Mouse (Mus musculus): ENCODE data around the gene Epha2. TPM values are rescaled to one million over a fixed set of nuclear protein-coding genes. Genes with fewer than 3 reads are reported as not detected.

The Epha2 gene
- polyA plus RNA-seq, 1 experiment from 2014 or later: 4.7 TPM

GRCm38 (mm10) chr4:141317914-141318313 lies 16.9 kb downstream of the Epha2 start:
- 90% methylated on average over 7 of the region's 7 CpGs for WGBS
- peaks cover 21% of the 10 kb centered on the region for H3K36me3 ChIP-seq
- H3K27me3 ChIP-seq: no peaks in the 10 kb centered on the region
- H3K9me3 ChIP-seq: no peaks in the 10 kb centered on the region
- no peak overlapping the region for H3K27ac ChIP-seq
- no peak overlapping the region for H3K4me2 ChIP-seq (replicated peaks)
- no peak overlapping the region for H3K9ac ChIP-seq (replicated peaks)
- ATAC-seq: no peak
- peaks cover 14% of the 10 kb centered on the region for H3K4me1 ChIP-seq (replicated peaks)
- H3K4me3 ChIP-seq (replicated peaks): no peak overlapping the region

- no peaks in the 10 kb centered on the region for H3K9me3 ChIP-seq
These were observed 21.5 kb downstream of the Epha2 start for GRCm38 (mm10) chr4:141322526-141322925.

DNA sequence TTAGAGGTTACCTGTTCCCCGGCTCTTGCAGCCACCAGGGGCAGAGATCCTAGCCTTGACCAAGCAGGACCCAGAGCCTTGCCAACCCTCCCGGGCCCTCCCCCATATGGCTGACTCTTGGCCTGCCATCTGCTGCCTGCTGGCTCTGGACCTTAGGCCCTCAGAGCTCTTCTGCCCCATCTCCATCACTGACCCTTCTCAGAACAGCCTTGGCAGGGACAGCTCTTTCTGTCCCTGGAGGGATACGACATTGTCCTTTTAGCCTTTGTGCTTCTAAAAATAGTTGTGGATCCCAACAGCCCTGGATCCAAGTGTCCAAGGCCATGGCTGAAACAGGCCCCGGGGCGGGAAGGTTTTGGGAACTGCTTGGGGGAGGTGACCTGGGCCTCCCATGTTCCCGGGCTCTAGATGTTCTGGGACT lies 23.7 kb downstream of the Epha2 start:
- ATAC-seq: no peak
- no peak overlapping the region for H3K9ac ChIP-seq (replicated peaks)
- no peak overlapping the region for H3K27ac ChIP-seq
- no peaks in the 10 kb centered on the region for H3K9me3 ChIP-seq
- no peak overlapping the region for H3K4me3 ChIP-seq (replicated peaks)
- H3K4me1 ChIP-seq (replicated peaks): no peaks in the 10 kb centered on the region
- H3K36me3 ChIP-seq: peaks cover 19% of the 10 kb centered on the region
- 90% methylated on average over 6 of the region's 6 CpGs for WGBS
- H3K27me3 ChIP-seq: no peaks in the 10 kb centered on the region
- H3K4me2 ChIP-seq (replicated peaks): no peak overlapping the region

More at GRCm38 (mm10) chr4:141322526-141322925, 21.5 kb downstream of the Epha2 start:
- ATAC-seq: no peak
- WGBS: 90% methylated on average over 11 of the region's 11 CpGs
- Histone ChIP-seq H3K36me3 (peaks cover 25% of the 10 kb centered on the region), H3K27me3 (no peaks in the 10 kb centered on the region), H3K27ac (no peak overlapping the region), H3K4me1 (replicated peaks) (no peaks in the 10 kb centered on the region), H3K9ac (replicated peaks) (no peak overlapping the region), H3K4me3 (replicated peaks) (no peak overlapping the region), H3K4me2 (replicated peaks) (no peak overlapping the region)

GRCm38 (mm10) chr4:141325636-141326035 lies 24.6 kb downstream of the Epha2 start:
- Histone ChIP-seq H3K36me3 (peaks cover 19% of the 10 kb centered on the region), H3K4me2 (replicated peaks) (no peak overlapping the region), H3K27me3 (no peaks in the 10 kb centered on the region), H3K27ac (no peak overlapping the region), H3K9ac (replicated peaks) (0 out of 2 replicates have a peak overlapping the region, but pooled peaks have one; percentile 19), H3K9me3 (no peaks in the 10 kb centered on the region), H3K4me3 (replicated peaks) (no peak overlapping the region), H3K4me1 (replicated peaks) (no peaks in the 10 kb centered on the region)
- 80% methylated on average over 15 of the region's 15 CpGs for WGBS
- no peak for ATAC-seq

DNA sequence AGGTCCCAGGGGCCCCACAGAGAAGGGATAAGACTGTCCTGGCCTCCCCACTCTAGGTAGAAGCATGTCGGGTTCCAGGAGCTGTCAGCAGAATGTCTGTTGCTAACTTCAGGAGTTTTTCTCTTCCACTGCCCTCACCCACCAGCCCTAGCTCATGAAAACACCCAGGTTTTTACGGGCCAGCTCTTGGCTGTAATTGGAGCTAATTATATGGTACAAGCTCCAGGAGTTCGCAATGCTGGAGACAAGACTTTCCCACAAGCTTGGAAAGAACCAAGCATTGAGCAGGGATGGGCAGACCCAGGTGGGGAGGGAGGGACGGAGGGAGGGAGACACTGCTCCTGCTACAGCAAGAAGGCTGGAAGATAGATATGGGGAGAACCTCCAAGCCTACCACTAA lies 26.0 kb downstream of the Epha2 start:
- H3K9me3 ChIP-seq: no peaks in the 10 kb centered on the region
- no peak overlapping the region for H3K4me2 ChIP-seq (replicated peaks)
- H3K9ac ChIP-seq (replicated peaks): no peak overlapping the region
- H3K36me3 ChIP-seq: peaks cover 12% of the 10 kb centered on the region
- no peak for ATAC-seq
- H3K27ac ChIP-seq: no peak overlapping the region
- no peaks in the 10 kb centered on the region for H3K27me3 ChIP-seq
- no peaks in the 10 kb centered on the region for H3K4me1 ChIP-seq (replicated peaks)
- H3K4me3 ChIP-seq (replicated peaks): no peak overlapping the region
- WGBS: 79% methylated on average over 4 of the region's 4 CpGs

GRCm38 (mm10) chr4:141328742-141329141 lies 27.7 kb downstream of the Epha2 start:
- Histone ChIP-seq H3K27me3 (no peaks in the 10 kb centered on the region), H3K9me3 (no peaks in the 10 kb centered on the region), H3K9ac (replicated peaks) (no peak overlapping the region), H3K4me3 (replicated peaks) (no peak overlapping the region), H3K4me1 (replicated peaks) (0 out of 2 replicates have a peak, but pooled peaks cover 4% of the 10 kb centered on the region), H3K4me2 (replicated peaks) (no peak overlapping the region), H3K27ac (no peak overlapping the region), H3K36me3 (peaks cover 7% of the 10 kb centered on the region; the same call in 1 of the 2 replicates)
- WGBS: 88% methylated on average over 9 of the region's 9 CpGs
- ATAC-seq: no peak

DNA sequence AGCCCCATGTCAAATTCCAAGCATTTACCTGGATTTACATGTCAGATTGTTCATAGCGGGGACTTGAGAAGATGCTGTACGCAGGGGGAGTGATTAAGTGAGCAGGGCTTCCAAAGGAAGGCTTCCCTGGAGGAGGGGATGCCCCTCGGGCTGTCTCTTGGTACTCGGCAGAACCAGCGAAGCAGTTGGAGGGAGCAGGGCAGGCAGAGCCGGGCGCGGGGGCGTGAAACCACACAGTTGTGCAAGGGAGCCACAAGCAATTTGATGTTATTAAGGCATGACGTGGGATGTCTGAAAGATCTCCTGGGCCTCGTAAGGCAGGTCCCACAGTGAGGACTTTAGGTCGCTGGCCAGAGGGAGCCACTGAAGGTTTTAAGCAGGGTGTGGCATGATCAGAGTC lies 28.9 kb downstream of the Epha2 start:
- Histone ChIP-seq H3K9me3 (no peaks in the 10 kb centered on the region), H3K27me3 (no peaks in the 10 kb centered on the region), H3K4me2 (replicated peaks) (no peak overlapping the region), H3K36me3 (no peaks in the 10 kb centered on the region), H3K4me3 (replicated peaks) (no peak overlapping the region), H3K27ac (no peak overlapping the region), H3K4me1 (replicated peaks) (peaks cover 11% of the 10 kb centered on the region), H3K9ac (replicated peaks) (no peak overlapping the region)
- ATAC-seq: no peak
- WGBS: 77% methylated on average over 12 of the region's 12 CpGs

- H3K9me3 ChIP-seq: no peaks in the 10 kb centered on the region
- 97% methylated on average over 2 of the region's 2 CpGs for WGBS
- no peak overlapping the region for H3K27ac ChIP-seq
- ATAC-seq: no peak
- peaks cover 25% of the 10 kb centered on the region for H3K4me1 ChIP-seq (replicated peaks)
- H3K36me3 ChIP-seq: no peaks in the 10 kb centered on the region
- H3K27me3 ChIP-seq: no peaks in the 10 kb centered on the region
- H3K9ac ChIP-seq (replicated peaks): no peak overlapping the region
- no peak overlapping the region for H3K4me3 ChIP-seq (replicated peaks)
- no peak overlapping the region for H3K4me2 ChIP-seq (replicated peaks)
These were observed 30.4 kb downstream of the Epha2 start for GRCm38 (mm10) chr4:141331446-141331845.

GRCm38 (mm10) chr4:141332258-141332657 lies 31.2 kb downstream of the Epha2 start:
- H3K27me3 ChIP-seq: no peaks in the 10 kb centered on the region
- H3K9me3 ChIP-seq: no peaks in the 10 kb centered on the region
- no peak overlapping the region for H3K4me3 ChIP-seq (replicated peaks)
- no peaks in the 10 kb centered on the region for H3K36me3 ChIP-seq
- no peak overlapping the region for H3K9ac ChIP-seq (replicated peaks)
- peaks cover 25% of the 10 kb centered on the region for H3K4me1 ChIP-seq (replicated peaks)
- no peak overlapping the region for H3K27ac ChIP-seq
- WGBS: 86% methylated on average over 7 of the region's 7 CpGs
- no peak overlapping the region for H3K4me2 ChIP-seq (replicated peaks)
- ATAC-seq: no peak

- Histone ChIP-seq H3K27ac (peak overlapping the region; percentile 79), H3K27me3 (no peaks in the 10 kb centered on the region), H3K9me3 (no peaks in the 10 kb centered on the region), H3K9ac (replicated peaks) (no peak overlapping the region), H3K4me3 (replicated peaks) (no peak overlapping the region), H3K4me2 (replicated peaks) (no peak overlapping the region), H3K36me3 (no peaks in the 10 kb centered on the region), H3K4me1 (replicated peaks) (peaks cover 46% of the 10 kb centered on the region)
- peak; percentile 51 for ATAC-seq
- 28% methylated on average over 5 of the region's 5 CpGs for WGBS
These were observed 33.7 kb downstream of the Epha2 start for GRCm38 (mm10) chr4:141334695-141335094.

DNA sequence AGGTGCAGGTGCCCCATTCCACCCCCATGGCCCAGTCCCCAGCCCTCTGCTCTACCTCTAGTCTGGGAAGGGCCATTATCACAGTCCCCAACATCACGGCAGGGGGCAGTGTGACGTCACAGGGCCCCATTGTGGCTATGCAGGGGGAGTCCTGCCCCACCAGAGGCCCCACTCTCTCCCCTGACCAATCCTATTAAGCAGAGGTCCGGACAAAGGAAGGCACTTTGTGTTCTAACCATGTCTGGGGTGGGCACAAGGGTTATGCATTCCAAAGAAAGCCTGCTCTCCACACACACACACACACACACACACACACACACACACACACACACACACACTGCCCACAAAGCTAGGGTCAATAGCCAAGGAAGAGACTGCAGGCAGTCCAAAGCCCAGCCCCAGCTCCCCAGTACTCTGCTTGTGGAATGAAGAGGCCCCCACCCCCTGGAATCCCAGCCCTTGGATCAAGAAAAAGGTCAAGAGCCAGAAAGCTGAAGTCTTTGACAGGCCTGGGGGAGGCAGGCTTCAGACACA lies 34.3 kb downstream of the Epha2 start:
- 2% methylated on average over 3 of the region's 3 CpGs for WGBS
- ATAC-seq: peak; percentile 93

DNA sequence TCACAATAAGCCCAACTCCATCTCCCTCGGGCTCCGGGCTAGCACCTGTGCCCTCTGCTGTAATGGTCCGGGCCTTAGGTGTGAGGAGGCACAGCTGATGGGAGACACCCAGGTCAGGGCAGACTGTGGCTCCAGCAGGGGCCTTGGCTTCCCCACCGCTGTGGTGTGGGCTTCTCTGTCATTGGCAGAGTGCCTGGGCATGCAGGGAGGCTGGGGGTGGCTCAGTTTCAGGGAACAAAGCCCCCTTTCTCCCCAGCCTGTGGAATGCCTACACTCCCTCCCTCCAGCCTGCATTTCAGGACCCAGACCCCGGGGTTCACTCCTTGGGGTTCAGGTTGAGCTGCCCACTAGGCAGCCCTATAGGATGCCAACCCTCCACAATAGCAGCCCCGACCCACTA lies 35.2 kb downstream of the Epha2 start:
- Histone ChIP-seq H3K9me3 (no peaks in the 10 kb centered on the region), H3K4me2 (replicated peaks) (no peak overlapping the region), H3K27ac (peak overlapping the region; percentile 79), H3K4me3 (replicated peaks) (no peak overlapping the region), H3K9ac (replicated peaks) (no peak overlapping the region), H3K4me1 (replicated peaks) (peaks cover 46% of the 10 kb centered on the region), H3K36me3 (no peaks in the 10 kb centered on the region), H3K27me3 (0 out of 2 replicates have a peak, but pooled peaks cover 6% of the 10 kb centered on the region)
- no peak for ATAC-seq
- WGBS: 54% methylated on average over 6 of the region's 6 CpGs

More for the DNA sequence above, 34.3 kb downstream of the Epha2 start:
- H3K4me1 ChIP-seq (replicated peaks): peaks cover 46% of the 10 kb centered on the region
- no peak overlapping the region for H3K4me2 ChIP-seq (replicated peaks)
- H3K4me3 ChIP-seq (replicated peaks): no peak overlapping the region
- 0 out of 2 replicates have a peak, but pooled peaks cover 4% of the 10 kb centered on the region for H3K27me3 ChIP-seq
- H3K27ac ChIP-seq: peak overlapping the region; percentile 79
- no peak overlapping the region for H3K9ac ChIP-seq (replicated peaks)
- H3K36me3 ChIP-seq: no peaks in the 10 kb centered on the region
- H3K9me3 ChIP-seq: no peaks in the 10 kb centered on the region

- no peak overlapping the region for H3K4me3 ChIP-seq (replicated peaks)
- H3K4me2 ChIP-seq (replicated peaks): no peak overlapping the region
- no peak for ATAC-seq
- H3K9me3 ChIP-seq: no peaks in the 10 kb centered on the region
- H3K27ac ChIP-seq: no peak overlapping the region; the same call in 1 of the 2 replicates
- 33% methylated on average over 6 of the region's 6 CpGs for WGBS
- H3K4me1 ChIP-seq (replicated peaks): peaks cover 46% of the 10 kb centered on the region
- H3K36me3 ChIP-seq: no peaks in the 10 kb centered on the region
- no peak overlapping the region for H3K9ac ChIP-seq (replicated peaks)
- H3K27me3 ChIP-seq: 0 out of 2 replicates have a peak, but pooled peaks cover 6% of the 10 kb centered on the region
These were observed 36.9 kb downstream of the Epha2 start for GRCm38 (mm10) chr4:141337986-141338385.

Data from midbrain, embryonic 13.5 days (tissue).